In genomic region chr6:31399206-31399549, GRCm38 (mm10) we compare ENCODE assay signal across 8 mouse cellular contexts. TPM values are rescaled to one million over a fixed set of nuclear protein-coding genes. Genes with fewer than 3 reads are reported as not detected.
DNase-seq lines count a peak whose midpoint lies in the region; ATAC-seq and TF ChIP-seq lines count a peak whose summit lies in the region.

No protein-coding gene starts in this region.

- H3K4me2 ChIP-seq in forebrain, embryonic 15.5 days (replicated peaks) = peak overlapping the region; percentile 91
- H3K4me2 ChIP-seq in liver, embryonic 14.5 days (ENCODE audit: low read depth) = peak overlapping the region; percentile 93
- H3K4me2 ChIP-seq in stomach, postnatal 0 days (replicated peaks; ENCODE audit: low read depth) = peak overlapping the region; percentile 78

- no peak for DNase-seq in gastrocnemius, adult 2 months
- no peak for DNase-seq in gastrocnemius, postnatal 36 days
- no peak for DNase-seq in liver, embryonic 14.5 days (ENCODE audit: low read depth in 3 of 3, low spot score in 3 of 3)
- no peak for DNase-seq in stomach, postnatal 0 days (ENCODE audit: low spot score)
- DNase-seq in thymus, postnatal 4 days = no peak
- DNase-seq in spleen, postnatal 36 days (ENCODE audit: low spot score in 2 of 2) = no peak

- no peaks in the 10 kb centered on the region for H3K27me3 ChIP-seq in forebrain, embryonic 15.5 days
- no peaks in the 10 kb centered on the region for H3K27me3 ChIP-seq in liver, embryonic 14.5 days (ENCODE audit: control insufficient read depth, insufficient read depth, low read length)
- H3K27me3 ChIP-seq in stomach, postnatal 0 days (ENCODE audit: control insufficient read depth, insufficient read depth, low read length) = no peaks in the 10 kb centered on the region

- peak; percentile 7 for ATAC-seq in CD4-positive, CD25-positive, alpha-beta regulatory T cell, adult 4 months
- peak; percentile 10; the same call in 1 of the 2 replicates for ATAC-seq in forebrain, embryonic 15.5 days (replicated peaks)
- ATAC-seq in liver, embryonic 14.5 days (ENCODE audit: insufficient read depth) = no peak; the same call in 1 of the 2 replicates
- ATAC-seq in stomach, postnatal 0 days (ENCODE audit: low FRiP score, low TSS enrichment) = peak; percentile 59

- peak overlapping the region; percentile 95 for H3K9ac ChIP-seq in forebrain, embryonic 15.5 days (replicated peaks)
- H3K9ac ChIP-seq in liver, embryonic 14.5 days (replicated peaks) = peak overlapping the region; percentile 83
- H3K9ac ChIP-seq in stomach, postnatal 0 days (ENCODE audit: low read length) = peak overlapping the region; percentile 99

- H3K9me3 ChIP-seq in forebrain, embryonic 15.5 days = no peaks in the 10 kb centered on the region
- no peaks in the 10 kb centered on the region for H3K9me3 ChIP-seq in liver, embryonic 14.5 days (ENCODE audit: control insufficient read depth, low read length)
- H3K9me3 ChIP-seq in stomach, postnatal 0 days (ENCODE audit: control insufficient read depth, low read length) = no peaks in the 10 kb centered on the region

- H3K4me1 ChIP-seq in forebrain, embryonic 15.5 days = peaks cover 29% of the 10 kb centered on the region
- H3K4me1 ChIP-seq in liver, embryonic 14.5 days (replicated peaks; ENCODE audit: control insufficient read depth in 2 of 2, insufficient read depth in 2 of 2, low read length in 1 of 2) = peaks cover 30 to 36% of the 10 kb centered on the region in 2 experiments
- 0 out of 2 replicates have a peak, but pooled peaks cover 2% of the 10 kb centered on the region for H3K4me1 ChIP-seq in stomach, postnatal 0 days (replicated peaks; ENCODE audit: control insufficient read depth, insufficient read depth)

- TF ChIP-seq CTCF in gastrocnemius, adult 2 months (IDR thresholded peaks at IDR 0.05) = no peak
- 0 out of 2 replicates have a peak, but pooled peaks have one; percentile 4 for TF ChIP-seq CTCF in liver, embryonic 14.5 days (IDR thresholded peaks at IDR 0.05; ENCODE audit: low read depth)
- TF ChIP-seq CTCF in stomach, postnatal 0 days (IDR thresholded peaks at IDR 0.05; ENCODE audit: low read depth) = no peak

- H3K36me3 ChIP-seq in forebrain, embryonic 15.5 days = no peaks in the 10 kb centered on the region
- no peaks in the 10 kb centered on the region for H3K36me3 ChIP-seq in liver, embryonic 14.5 days (replicated peaks; ENCODE audit: control insufficient read depth, insufficient read depth, low read depth)
- H3K36me3 ChIP-seq in stomach, postnatal 0 days (ENCODE audit: control insufficient read depth, insufficient read depth, low read length) = no peaks in the 10 kb centered on the region

- no peak for TF ChIP-seq EP300 in liver, embryonic 14.5 days (IDR thresholded peaks at IDR 0.05; ENCODE audit: low read depth)
- no peak for TF ChIP-seq EP300 in stomach, postnatal 0 days (optimal IDR thresholded peaks at IDR 0.05)

- peak overlapping the region; percentile 90 for H3K4me3 ChIP-seq in gastrocnemius, adult 2 months
- H3K4me3 ChIP-seq in forebrain, embryonic 15.5 days = peak overlapping the region; percentile 63
- H3K4me3 ChIP-seq in liver, embryonic 14.5 days (ENCODE audit: insufficient read depth in 1 of 2, low read depth in 2 of 2, low read length in 2 of 2) = peak overlapping the region; percentile 74 to 98
- H3K4me3 ChIP-seq in stomach, postnatal 0 days (ENCODE audit: low read depth, low read length) = peak overlapping the region; percentile 99

- H3K27ac ChIP-seq in gastrocnemius, adult 2 months = peak overlapping the region; percentile 99
- peak overlapping the region; percentile 93 for H3K27ac ChIP-seq in forebrain, embryonic 15.5 days (replicated peaks)
- H3K27ac ChIP-seq in liver, embryonic 14.5 days = peak overlapping the region; percentile 32
- peak overlapping the region; percentile 96 for H3K27ac ChIP-seq in stomach, postnatal 0 days (replicated peaks)

- WGBS in forebrain, embryonic 15.5 days = under 1% methylated on average over 28 of the region's 28 CpGs
- WGBS in liver, embryonic 14.5 days (ENCODE audit: insufficient replicate concordance) = under 1% methylated on average over 27 of the region's 28 CpGs
- WGBS in stomach, postnatal 0 days = 0% methylated on average over 28 of the region's 28 CpGs

- intact Hi-C loops in gastrocnemius, adult 2 months (cut with DNase I) = loop anchor here (5.0 kb wide), 2 partner anchors 77 to 182 kb away; no protein-coding TSS in a partner anchor
- intact Hi-C loops in gastrocnemius, postnatal 36 days (cut with DNase I) = loop anchor here (10.0 kb wide), 1 partner anchor 324 kb away; no protein-coding TSS in a partner anchor

RNA-seq across cellular contexts. Expression of gene Mkln1, which starts 0.6 kb away (rescaled TPM):
- 100 to 1,000 TPM; 151 to 170 TPM for total RNA-seq in gastrocnemius, adult 2 months (2021)
- total RNA-seq in gastrocnemius, postnatal 36 days (2021) = 100 to 1,000 TPM; 140 to 143 TPM
- 100 to 1,000 TPM; 314 to 377 TPM for polyA plus RNA-seq in CD4-positive, CD25-positive, alpha-beta regulatory T cell, adult 4 months (2017; shearing (Covaris generic))
- 152 and 153 TPM in 2 replicates for polyA plus RNA-seq in forebrain, embryonic 15.5 days (2015; fragmentation: Nextera tagmentation; extraction: Ambion mirVana)
- polyA plus RNA-seq in liver, embryonic 14.5 days (2012; rRNA removed) = 21.3 and 39.4 TPM in 2 replicates
- 133 and 138 TPM in 2 replicates for polyA plus RNA-seq in liver, embryonic 14.5 days (2014; fragmentation: Nextera tagmentation; extraction: Ambion mirVana)
- polyA plus RNA-seq in stomach, postnatal 0 days (2015; fragmentation: Nextera tagmentation; extraction: Ambion mirVana) = 108 and 116 TPM in 2 replicates

Comparison
In these comparisons a context has a peak if more than half of its experiments do, and no peak if none do; other contexts are left out.
1. H3K27ac ChIP-seq: peak in every context shown above with its lines; median percentile 99 in gastrocnemius, adult 2 months; 96 in stomach, postnatal 0 days; 93 in forebrain, embryonic 15.5 days; 32 in liver, embryonic 14.5 days.